Mouse (Mus musculus) right cerebral cortex, postnatal 25 days (tissue): ENCODE results near the gene Acadvl.

Experiments
- DNase-seq: peaks from one replicate; pipeline ENCODE4 v3.0.0; 2022

The Acadvl gene

GRCm38 (mm10) chr11:69976271-69976670, 38.9 kb downstream of the Acadvl start:
- no peak for DNase-seq

- no peak for DNase-seq
These were observed 40.3 kb downstream of the Acadvl start for GRCm38 (mm10) chr11:69974907-69975306.

DNA sequence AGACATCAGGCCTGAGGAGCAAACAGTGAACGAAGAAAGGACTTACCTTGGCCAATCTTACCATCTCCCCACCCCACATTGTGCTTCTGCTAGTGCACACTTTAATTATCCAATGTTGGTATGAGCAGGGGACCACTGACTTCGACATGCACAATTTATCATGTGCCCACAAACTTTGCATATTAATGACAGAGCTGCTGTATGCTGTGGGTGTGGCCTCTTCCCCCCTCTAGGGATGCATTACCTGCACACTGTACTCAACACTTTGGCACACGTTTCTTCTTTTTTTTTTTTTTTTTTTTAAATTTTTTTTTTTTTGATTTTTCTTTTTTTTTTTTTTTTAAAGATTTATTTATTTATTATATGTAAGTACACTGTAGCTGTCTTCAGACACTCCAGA, 44.4 kb downstream of the Acadvl start:
- no peak for DNase-seq

- DNase-seq, result no peak
These were observed 45.0 kb downstream of the Acadvl start for GRCm38 (mm10) chr11:69970222-69970621.

- no peak for DNase-seq
These were observed 46.4 kb downstream of the Acadvl start for GRCm38 (mm10) chr11:69968793-69969192.

GRCm38 (mm10) chr11:69966860-69967517, 48.2 kb downstream of the Acadvl start:
- DNase-seq, result no peak

GRCm38 (mm10) chr11:69966006-69966859, 49.0 kb downstream of the Acadvl start:
- no peak for DNase-seq

- DNase-seq, result no peak
These were observed 49.8 kb downstream of the Acadvl start for GRCm38 (mm10) chr11:69965271-69966005.

GRCm38 (mm10) chr11:69964650-69965270, 50.5 kb downstream of the Acadvl start, which contains the start of gene Cldn7:
TSS of gene Cldn7 (plus strand) at chr11:69964779.
- no peak for DNase-seq

DNA sequence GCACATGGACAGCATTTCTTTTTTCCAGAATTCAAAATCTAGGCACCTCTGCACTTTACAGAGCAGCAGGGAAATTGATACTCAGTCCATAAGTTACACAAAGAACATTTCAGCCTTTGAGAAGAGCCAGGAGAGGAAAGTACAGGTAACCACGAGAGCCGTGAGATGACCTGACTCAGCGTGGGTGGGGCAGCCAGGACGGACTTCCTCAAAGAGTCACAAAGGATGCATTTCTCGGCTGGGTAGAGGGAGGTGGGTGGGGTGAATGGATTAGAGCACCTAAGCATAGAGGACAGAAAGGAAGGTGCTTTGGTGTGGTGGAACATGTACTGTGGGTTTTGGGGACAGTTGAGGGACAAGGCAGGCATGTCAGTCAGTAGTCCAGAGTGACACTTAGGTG, 53.4 kb downstream of the Acadvl start:
- no peak for DNase-seq

GRCm38 (mm10) chr11:69960616-69961015, 54.6 kb downstream of the Acadvl start:
- no peak for DNase-seq
